Mouse (Mus musculus): ENCODE measurements around the gene Dpp4. TPM values are rescaled to one million over a fixed set of nuclear protein-coding genes. Genes with fewer than 3 reads are reported as not detected.

The Dpp4 gene
- polyA plus RNA-seq, 1 experiment = 2.9 TPM

- Histone ChIP-seq H3K4me3 (ENCODE audit: insufficient read depth, low read length) (no peak overlapping the region), H3K4me1 (ENCODE audit: control insufficient read depth, insufficient read depth, low read length) (no peaks in the 10 kb centered on the region), H3K27ac (ENCODE audit: insufficient read depth, low read length) (no peak overlapping the region)
- TF ChIP-seq POLR2A (IDR thresholded peaks at IDR 0.05; ENCODE audit: extremely low read depth, insufficient read depth, low read length) (no peak), CTCF (IDR thresholded peaks at IDR 0.05; ENCODE audit: extremely low read depth, insufficient read depth, low read length) (no peak)
Observed at GRCm38 (mm10) chr2:62449692-62450346, 37.8 kb upstream of the Dpp4 start.

GRCm38 (mm10) chr2:62440802-62441544 is 28.9 kb upstream of the Dpp4 start:
- H3K4me1 ChIP-seq (ENCODE audit: control insufficient read depth, insufficient read depth, low read length) = no peaks in the 10 kb centered on the region
- H3K4me3 ChIP-seq (ENCODE audit: insufficient read depth, low read length) = no peak overlapping the region
- TF ChIP-seq POLR2A (IDR thresholded peaks at IDR 0.05; ENCODE audit: extremely low read depth, insufficient read depth, low read length) (no peak), CTCF (IDR thresholded peaks at IDR 0.05; ENCODE audit: extremely low read depth, insufficient read depth, low read length) (no peak)
- H3K27ac ChIP-seq (ENCODE audit: insufficient read depth, low read length) = no peak overlapping the region

- Histone ChIP-seq H3K4me3 (ENCODE audit: insufficient read depth, low read length) (no peak overlapping the region), H3K27ac (ENCODE audit: insufficient read depth, low read length) (no peak overlapping the region), H3K4me1 (ENCODE audit: control insufficient read depth, insufficient read depth, low read length) (no peaks in the 10 kb centered on the region)
- no peak for TF ChIP-seq CTCF (IDR thresholded peaks at IDR 0.05; ENCODE audit: extremely low read depth, insufficient read depth, low read length)
- TF ChIP-seq POLR2A (IDR thresholded peaks at IDR 0.05; ENCODE audit: extremely low read depth, insufficient read depth, low read length) = no peak
Observed at GRCm38 (mm10) chr2:62440083-62440482, 28.1 kb upstream of the Dpp4 start.

GRCm38 (mm10) chr2:62431245-62431795 is 19.3 kb upstream of the Dpp4 start:
- no peak for TF ChIP-seq POLR2A (IDR thresholded peaks at IDR 0.05; ENCODE audit: extremely low read depth, insufficient read depth, low read length)
- Histone ChIP-seq H3K4me3 (ENCODE audit: insufficient read depth, low read length) (no peak overlapping the region), H3K4me1 (ENCODE audit: control insufficient read depth, insufficient read depth, low read length) (no peaks in the 10 kb centered on the region), H3K27ac (ENCODE audit: insufficient read depth, low read length) (no peak overlapping the region)

- Histone ChIP-seq H3K27ac (ENCODE audit: insufficient read depth, low read length) (no peak overlapping the region), H3K4me1 (ENCODE audit: control insufficient read depth, insufficient read depth, low read length) (no peaks in the 10 kb centered on the region), H3K4me3 (ENCODE audit: insufficient read depth, low read length) (no peak overlapping the region)
- TF ChIP-seq POLR2A (IDR thresholded peaks at IDR 0.05; ENCODE audit: extremely low read depth, insufficient read depth, low read length) (no peak), CTCF (IDR thresholded peaks at IDR 0.05; ENCODE audit: extremely low read depth, insufficient read depth, low read length) (no peak)
Observed at GRCm38 (mm10) chr2:62425941-62426340, 13.9 kb upstream of the Dpp4 start.

- H3K27ac ChIP-seq (ENCODE audit: insufficient read depth, low read length) = no peak overlapping the region
- TF ChIP-seq POLR2A (IDR thresholded peaks at IDR 0.05; ENCODE audit: extremely low read depth, insufficient read depth, low read length) = no peak
- no peaks in the 10 kb centered on the region for H3K4me1 ChIP-seq (ENCODE audit: control insufficient read depth, insufficient read depth, low read length)
- H3K4me3 ChIP-seq (ENCODE audit: insufficient read depth, low read length) = no peak overlapping the region
Observed at GRCm38 (mm10) chr2:62423343-62423776, 11.3 kb upstream of the Dpp4 start.

- Histone ChIP-seq H3K27ac (ENCODE audit: insufficient read depth, low read length) (no peak overlapping the region), H3K4me1 (ENCODE audit: control insufficient read depth, insufficient read depth, low read length) (no peaks in the 10 kb centered on the region), H3K4me3 (ENCODE audit: insufficient read depth, low read length) (no peak overlapping the region)
- TF ChIP-seq CTCF (IDR thresholded peaks at IDR 0.05; ENCODE audit: extremely low read depth, insufficient read depth, low read length) (no peak), POLR2A (IDR thresholded peaks at IDR 0.05; ENCODE audit: extremely low read depth, insufficient read depth, low read length) (no peak)
Observed at GRCm38 (mm10) chr2:62422515-62423342, 10.7 kb upstream of the Dpp4 start.

GRCm38 (mm10) chr2:62421229-62421628 is 9.2 kb upstream of the Dpp4 start:
- no peak overlapping the region for H3K27ac ChIP-seq (ENCODE audit: insufficient read depth, low read length)
- H3K4me3 ChIP-seq (ENCODE audit: insufficient read depth, low read length) = no peak overlapping the region
- H3K4me1 ChIP-seq (ENCODE audit: control insufficient read depth, insufficient read depth, low read length) = no peaks in the 10 kb centered on the region
- TF ChIP-seq CTCF (IDR thresholded peaks at IDR 0.05; ENCODE audit: extremely low read depth, insufficient read depth, low read length) (no peak), POLR2A (IDR thresholded peaks at IDR 0.05; ENCODE audit: extremely low read depth, insufficient read depth, low read length) (no peak)

- Histone ChIP-seq H3K4me1 (ENCODE audit: control insufficient read depth, insufficient read depth, low read length) (no peaks in the 10 kb centered on the region), H3K27ac (ENCODE audit: insufficient read depth, low read length) (no peak overlapping the region), H3K4me3 (ENCODE audit: insufficient read depth, low read length) (no peak overlapping the region)
- TF ChIP-seq CTCF (IDR thresholded peaks at IDR 0.05; ENCODE audit: extremely low read depth, insufficient read depth, low read length) (no peak), POLR2A (IDR thresholded peaks at IDR 0.05; ENCODE audit: extremely low read depth, insufficient read depth, low read length) (no peak)
Observed at GRCm38 (mm10) chr2:62420045-62420444, 8.0 kb upstream of the Dpp4 start.
